Mouse (Mus musculus): ENCODE measurements around the gene Lrrc8c.

DNA sequence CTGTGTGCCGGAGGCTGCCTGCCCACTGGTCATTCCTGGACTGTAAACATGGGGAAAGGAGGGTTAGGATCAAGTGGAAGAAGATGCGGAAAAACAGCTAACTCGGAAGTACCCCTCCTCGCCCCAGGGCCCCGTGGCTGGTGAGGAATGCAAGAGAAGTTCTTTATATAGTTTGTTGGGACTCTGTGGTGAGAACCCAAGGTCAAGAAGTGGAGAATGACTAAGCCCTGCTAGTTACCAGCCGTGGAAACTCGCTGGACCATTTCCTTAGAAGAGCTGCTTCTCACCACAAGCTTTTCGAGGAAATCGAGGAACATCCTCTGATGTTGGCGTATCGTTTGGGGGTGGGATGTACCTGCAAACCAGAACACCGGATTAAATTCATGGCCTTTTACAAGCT, 5.8 kb downstream of the Lrrc8c start:
- TF ChIP-seq MAZ (IDR thresholded peaks at IDR 0.05; ENCODE audit: low read depth, low read length) (no peak), CHD2 (IDR thresholded peaks at IDR 0.05; ENCODE audit: low read length) (no peak), USF1 (IDR thresholded peaks at IDR 0.05; ENCODE audit: low read depth, low read length) (no peak), MXI1 (IDR thresholded peaks at IDR 0.05; ENCODE audit: low read depth, low read length) (no peak), CTCF (IDR thresholded peaks at IDR 0.05 in 2 of 3, conservative IDR thresholded peaks at IDR 0.05 in 1 of 3; ENCODE audit: control insufficient read depth in 1 of 3, insufficient read depth in 1 of 3, low read depth in 2 of 3, low read length in 3 of 3, poor library complexity in 1 of 3, severe bottlenecking in 1 of 3) (no peak)

All from MEL (cell line).